Mouse (Mus musculus): ENCODE data around the gene Lrrc58.

GRCm38 (mm10) chr16:37847081-37847480 is 21.1 kb upstream of the Lrrc58 start:
- TF ChIP-seq ZC3H11A (IDR thresholded peaks at IDR 0.05; ENCODE audit: borderline replicate concordance, low read depth, low read length), result no peak
- TF ChIP-seq HCFC1 (IDR thresholded peaks at IDR 0.05; ENCODE audit: borderline replicate concordance, insufficient read depth, low read length), result no peak
